Mouse (Mus musculus) cerebellum, postnatal 25 days (tissue): Measurements from ENCODE around the gene Nell1.

Experiments
- DNase-seq, 2 experiments: peaks; one replicate each; pipeline ENCODE4 v3.0.0; 2021; ENCODE audit warnings: mixed read lengths in 2 of 2

Nell1 gene

DNA sequence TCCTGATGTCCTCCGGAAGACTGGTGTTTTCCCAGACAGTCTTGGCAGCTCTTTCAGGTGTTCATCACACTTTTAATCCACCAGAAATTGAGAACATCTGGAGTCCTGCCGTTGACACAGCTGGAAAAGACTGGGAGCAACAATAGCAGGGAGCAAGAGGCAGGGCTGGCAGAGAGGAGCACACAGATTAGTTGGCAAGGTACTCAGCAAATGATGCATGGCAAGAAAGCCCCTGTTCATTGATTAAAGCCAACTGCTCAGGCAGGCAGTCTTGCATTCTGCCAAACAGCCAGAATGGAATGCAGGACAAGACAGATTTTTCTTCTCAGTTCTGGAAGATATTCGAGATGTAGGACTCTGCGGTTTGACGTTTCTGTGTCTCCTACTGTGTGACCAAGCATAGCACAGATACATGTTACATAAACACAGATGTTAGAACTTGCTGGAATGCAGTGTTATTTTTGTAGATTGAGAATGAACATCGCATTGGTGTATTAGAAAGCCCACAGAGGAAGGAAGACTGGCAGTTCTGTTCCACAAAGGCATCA, 925.0 kb downstream of the Nell1 start:
- no peak for DNase-seq
